Mouse (Mus musculus) left cerebral cortex, adult 8-10 months (tissue): ENCODE data around the gene Gm21725. TPM values are rescaled to one million over a fixed set of nuclear protein-coding genes. Genes with fewer than 3 reads are reported as not detected.
"Not testable (repeated sequence)": the region's sequence is repeated elsewhere in the genome, so short reads cannot be mapped to it uniquely, and the experiment has no call there.

Source experiments
- DNase-seq, 2 experiments: peaks; one replicate each; pipeline ENCODE4 v3.0.0; 2022; ENCODE audit warnings: low spot score in 2 of 2
- total RNA-seq, 4 experiments: library from RNA; stranded (reverse); gene quantifications; 2 replicates each; pipeline ENCODE4 v1.2.4; 2022

Gene Gm21725
- total RNA-seq = not detected

DNA sequence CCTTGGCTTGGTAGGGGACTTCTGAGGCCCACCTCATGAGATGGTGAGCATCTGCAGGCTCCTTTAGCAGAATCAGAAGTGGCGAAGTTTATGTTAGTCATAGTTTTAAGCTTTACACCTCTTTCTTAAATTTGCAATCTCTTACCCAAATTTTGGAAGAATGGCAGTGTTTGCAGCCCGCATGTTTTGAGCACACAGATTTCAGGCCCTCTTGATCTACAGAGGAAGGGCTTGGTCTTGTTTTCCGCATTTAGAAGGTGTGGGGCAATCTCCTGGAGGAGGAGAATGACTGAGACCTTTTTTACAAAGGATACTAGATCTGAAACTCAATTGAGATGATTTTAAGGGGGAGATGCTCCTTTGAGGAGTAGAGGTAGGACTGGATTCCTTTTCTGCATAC, at the start of gene Gm21725:
TSS of gene Gm21725 (minus strand) at position 101 of the 400 bp plus-strand sequence.
- DNase-seq = not testable (repeated sequence)

Other genes starting within 250 kb of the Gm21725 start
- not detected for gene Gm21891, start 215.6 kb downstream of the Gm21725 start, total RNA-seq
- not detected for gene Gm21425, start 187.1 kb downstream of the Gm21725 start, total RNA-seq
- gene Gm21828, start 125.1 kb downstream of the Gm21725 start, total RNA-seq = not detected
- not detected for gene Gm21440, start 96.7 kb downstream of the Gm21725 start, total RNA-seq
- not detected for gene Gm21454, start 96.6 kb downstream of the Gm21725 start, total RNA-seq
- not detected for gene Gm21866, start 116.5 kb upstream of the Gm21725 start, total RNA-seq
- gene Gm20773, start 145.0 kb upstream of the Gm21725 start, total RNA-seq = not detected